Mouse (Mus musculus) kidney, postnatal 0 days (tissue): ENCODE data around the gene Ttbk1. TPM values are rescaled to one million over a fixed set of nuclear protein-coding genes. Genes with fewer than 3 reads are reported as not detected.

Experiments
- ATAC-seq: fragments of 200-750 bp; cut with Nextera tagmentation; replicated peaks from 2 replicates; pipeline ENCODE4 v1.8.0; 2017; ENCODE audit warnings: low read depth, moderate number of reproducible peaks, moderate TSS enrichment, moderate library complexity; ENCODE audit not compliant: low FRiP score
- DNase-seq: peaks from one replicate; pipeline ENCODE4 v3.0.0-alpha.2; 2016; ENCODE audit warnings: low spot score
- H3K27ac ChIP-seq: fragments of 300-500 bp; sonication (generic); 2 replicates; pipeline ENCODE4 v1.5.1; 2014; ENCODE audit warnings: mild to moderate bottlenecking
- H3K27me3 ChIP-seq: fragments of 300-500 bp; sonication (generic); 2 replicates; pipeline ENCODE4 v1.6.1; 2014; ENCODE audit warnings: low read length, mixed read lengths; ENCODE audit not compliant: insufficient read depth
- H3K36me3 ChIP-seq: fragments of 300-500 bp; sonication (generic); 2 replicates; pipeline ENCODE4 v1.6.1; 2014; ENCODE audit warnings: low read length, mixed read lengths; ENCODE audit not compliant: insufficient read depth
- H3K4me1 ChIP-seq: fragments of 300-500 bp; sonication (generic); replicated peaks from 2 replicates; pipeline ENCODE4 v1.6.1; 2014; ENCODE audit warnings: antibody characterized with exemption, low read length, mixed read lengths; ENCODE audit not compliant: insufficient read depth
- H3K4me2 ChIP-seq: fragments of 300-500 bp; sonication (generic); 2 replicates; pipeline ENCODE4 v1.6.1; 2014; ENCODE audit warnings: mild to moderate bottlenecking, low read length, moderate library complexity, mixed read lengths
- H3K4me3 ChIP-seq: fragments of 300-500 bp; sonication (generic); replicated peaks from 2 replicates; pipeline ENCODE4 v1.5.1; 2014; ENCODE audit warnings: low read depth, low read length
- H3K9ac ChIP-seq: fragments of 300-500 bp; sonication (generic); 2 replicates; pipeline ENCODE4 v1.6.1; 2014; ENCODE audit warnings: low read depth, low read length
- H3K9me3 ChIP-seq: fragments of 300-500 bp; sonication (generic); replicated peaks from 2 replicates; pipeline ENCODE4 v1.6.1; 2016; ENCODE audit warnings: low read length, inconsistent platforms, mixed read lengths
- CTCF ChIP-seq: IDR thresholded peaks from 2 replicates; pipeline ENCODE4 v1.5.1; 2016; ENCODE audit warnings: antibody characterized with exemption, low read depth, mild to moderate bottlenecking, moderate library complexity
- WGBS: fragments of 180-500 bp; shearing (Covaris S2); extraction: QIAGEN DNeasy Blood & Tissue Kit; methylation state at CpG from one replicate; pipeline ENCODE4 v1.1.7; 2014; 5-methylcytosine and 5-hydroxymethylcytosine counted together
- polyA plus RNA-seq: library from polyadenylated mRNA; unstranded; fragments of >200 nt; fragmentation: Nextera tagmentation; extraction: Ambion mirVana; gene quantifications from 2 replicates; pipeline ENCODE4 v1.2.1, GENCODE M21; 2015

The Ttbk1 gene
- polyA plus RNA-seq: 0.10 and 0.11 TPM in 2 replicates

GRCm38 (mm10) chr17:46487431-46487830 lies at the start of gene Ttbk1:
TSS of gene Ttbk1 (minus strand) at chr17:46487675.
- Histone ChIP-seq H3K9ac (0 out of 2 replicates have a peak within 1 kb of the TSS, but pooled peaks have one; percentile 23), H3K27me3 (peaks cover 27% of the 10 kb centered on the region), H3K9me3 (no peaks in the 10 kb centered on the region), H3K27ac (no peak within 1 kb of the TSS), H3K4me2 (peak within 1 kb of the TSS; percentile 49), H3K4me1 (peaks cover 7% of the 10 kb centered on the region), H3K4me3 (peak within 1 kb of the TSS; percentile 24), H3K36me3 (no peaks in the 10 kb centered on the region)
- no peak for TF ChIP-seq CTCF
- DNase-seq (no peak), ATAC-seq (0 out of 2 replicates have a peak, but pooled peaks have one; percentile 31)
- 3% methylated on average over 24 of the region's 49 CpGs for WGBS

GRCm38 (mm10) chr17:46525579-46526307 lies 38.3 kb upstream of the Ttbk1 start:
- ATAC-seq: peak; percentile 29; the same call in 1 of the 2 replicates
- Histone ChIP-seq H3K4me3 (no peak overlapping the region), H3K4me2 (no peak overlapping the region), H3K9ac (no peak overlapping the region), H3K36me3 (no peaks in the 10 kb centered on the region), H3K4me1 (no peaks in the 10 kb centered on the region), H3K27me3 (no peaks in the 10 kb centered on the region), H3K9me3 (no peaks in the 10 kb centered on the region), H3K27ac (no peak overlapping the region)
- DNase-seq: peak; percentile 91
- 44% methylated on average over 12 of the region's 12 CpGs for WGBS
- TF ChIP-seq CTCF: peak; percentile 98

GRCm38 (mm10) chr17:46525065-46525464 lies 37.6 kb upstream of the Ttbk1 start:
- no peaks in the 10 kb centered on the region for H3K27me3 ChIP-seq
- WGBS: 82% methylated on average over 10 of the region's 10 CpGs
- H3K36me3 ChIP-seq: no peaks in the 10 kb centered on the region
- ATAC-seq: no peak
- DNase-seq: no peak
- no peak overlapping the region for H3K4me3 ChIP-seq
- TF ChIP-seq CTCF: no peak
- no peaks in the 10 kb centered on the region for H3K9me3 ChIP-seq
- H3K27ac ChIP-seq: no peak overlapping the region
- no peak overlapping the region for H3K9ac ChIP-seq
- no peak overlapping the region for H3K4me2 ChIP-seq
- no peaks in the 10 kb centered on the region for H3K4me1 ChIP-seq

GRCm38 (mm10) chr17:46521963-46522668 lies 34.6 kb upstream of the Ttbk1 start:
- no peaks in the 10 kb centered on the region for H3K36me3 ChIP-seq
- H3K27me3 ChIP-seq: no peaks in the 10 kb centered on the region
- 41% methylated on average over 24 of the region's 24 CpGs for WGBS
- TF ChIP-seq CTCF: peak; percentile 35; the same call in 1 of the 2 replicates
- H3K9ac ChIP-seq: no peak overlapping the region
- H3K9me3 ChIP-seq: no peaks in the 10 kb centered on the region
- no peak overlapping the region for H3K4me3 ChIP-seq
- no peak overlapping the region for H3K4me2 ChIP-seq
- DNase-seq (no peak), ATAC-seq (no peak)
- H3K27ac ChIP-seq: no peak overlapping the region
- H3K4me1 ChIP-seq: no peaks in the 10 kb centered on the region

- no peaks in the 10 kb centered on the region for H3K4me1 ChIP-seq
- TF ChIP-seq CTCF: no peak
- H3K9ac ChIP-seq: 0 out of 2 replicates have a peak overlapping the region, but pooled peaks have one; percentile 27
- H3K9me3 ChIP-seq: no peaks in the 10 kb centered on the region
- H3K4me2 ChIP-seq: no peak overlapping the region
- H3K36me3 ChIP-seq: no peaks in the 10 kb centered on the region
- H3K27ac ChIP-seq: no peak overlapping the region
- no peaks in the 10 kb centered on the region for H3K27me3 ChIP-seq
- ATAC-seq: no peak
- DNase-seq: no peak
- 80% methylated on average over 9 of the region's 9 CpGs for WGBS
- H3K4me3 ChIP-seq: no peak overlapping the region
Observed at GRCm38 (mm10) chr17:46521174-46521573, 33.7 kb upstream of the Ttbk1 start.

- Histone ChIP-seq H3K4me3 (no peak overlapping the region), H3K27ac (no peak overlapping the region), H3K27me3 (no peaks in the 10 kb centered on the region), H3K9ac (peak overlapping the region; percentile 32; the same call in 1 of the 2 replicates), H3K36me3 (no peaks in the 10 kb centered on the region), H3K4me2 (no peak overlapping the region), H3K4me1 (no peaks in the 10 kb centered on the region), H3K9me3 (no peaks in the 10 kb centered on the region)
- no peak for ATAC-seq
- no peak for TF ChIP-seq CTCF
- no peak for DNase-seq
- WGBS: 55% methylated on average over 25 of the region's 25 CpGs
Observed at GRCm38 (mm10) chr17:46520385-46520979, 33.0 kb upstream of the Ttbk1 start.
